Mouse (Mus musculus) MEL (cell line): ENCODE data around the gene Smg6. TPM values are rescaled to one million over a fixed set of nuclear protein-coding genes. Genes with fewer than 3 reads are reported as not detected.

ENCODE experiments used
- DNase-seq: peaks from one replicate; pipeline ENCODE4 v3.0.0; 2011; ENCODE audit warnings: low read depth, low spot score
- H3K27ac ChIP-seq: 2 replicates; pipeline ENCODE4 v1.5.1; 2012; ENCODE audit warnings: low read depth, mild to moderate bottlenecking, control low read depth, low read length, moderate library complexity; ENCODE audit not compliant: control insufficient read depth
- H3K27me3 ChIP-seq, 2 experiments: fragments of 150-350 bp in 1 of 2; sonication (generic) in 1 of 2; 2 replicates each; pipeline ENCODE4 v1.6.1; 2012; ENCODE audit warnings: low read length in 2 of 2, mild to moderate bottlenecking in 2 of 2, improper control_type of control experiment in 1 of 2, moderate library complexity in 1 of 2; ENCODE audit not compliant: insufficient read depth in 2 of 2, control insufficient read depth in 1 of 2
- H3K36me3 ChIP-seq, 2 experiments: 2 replicates each; pipeline ENCODE4 v1.6.1; 2012 to 2014; ENCODE audit warnings: low read length in 2 of 2, improper control_type of control experiment in 1 of 2, inconsistent platforms in 1 of 2, mild to moderate bottlenecking in 1 of 2; ENCODE audit not compliant: insufficient read depth in 2 of 2, control insufficient read depth in 1 of 2
- H3K4me1 ChIP-seq, 2 experiments: fragments of 150-350 bp in 1 of 2; sonication (generic) in 1 of 2; 2 replicates each; pipeline ENCODE4 v1.6.1; 2012; ENCODE audit warnings: low read length in 2 of 2, improper control_type of control experiment in 1 of 2, mild to moderate bottlenecking in 1 of 2; ENCODE audit not compliant: insufficient read depth in 2 of 2, control insufficient read depth in 1 of 2
- H3K4me3 ChIP-seq, 2 experiments: fragments of 150-350 bp in 1 of 2; sonication (generic) in 1 of 2; 2 replicates each; pipeline ENCODE4 v1.5.1; 2012; ENCODE audit warnings: low read depth in 2 of 2, low read length in 2 of 2, mild to moderate bottlenecking in 2 of 2, moderate library complexity in 2 of 2, control low read depth in 1 of 2, improper control_type of control experiment in 1 of 2; ENCODE audit not compliant: control insufficient read depth in 1 of 2, insufficient read depth in 1 of 2
- H3K79me2 ChIP-seq: 2 replicates; pipeline ENCODE4 v1.6.1; 2012; ENCODE audit warnings: mild to moderate bottlenecking, low read length, moderate library complexity; ENCODE audit not compliant: control insufficient read depth, poor library complexity, insufficient read depth
- H3K9ac ChIP-seq: 2 replicates; pipeline ENCODE4 v1.6.1; 2012; ENCODE audit warnings: low read depth, mild to moderate bottlenecking, control low read depth, low read length, moderate library complexity; ENCODE audit not compliant: control insufficient read depth, poor library complexity, severe bottlenecking
- H3K9me3 ChIP-seq: fragments of 150-350 bp; sonication (generic); replicated peaks from 2 replicates; pipeline ENCODE4 v1.6.1; 2012; ENCODE audit warnings: mild to moderate bottlenecking, low read length, improper control_type of control experiment, moderate library complexity; ENCODE audit not compliant: insufficient read depth
- CTCF ChIP-seq, 3 experiments: IDR thresholded peaks in 2 of 3; conservative IDR thresholded peaks in 1 of 3; 2 replicates each; pipeline ENCODE4 v1.5.1; 2011 to 2012; ENCODE audit warnings: low read length in 3 of 3, low read depth in 2 of 3, mild to moderate bottlenecking in 2 of 3, improper control_type of control experiment in 1 of 3, inconsistent platforms in 1 of 3, mixed read lengths in 1 of 3, moderate library complexity in 1 of 3; ENCODE audit not compliant: control insufficient read depth in 1 of 3, insufficient read depth in 1 of 3, poor library complexity in 1 of 3, severe bottlenecking in 1 of 3
- E2F4 ChIP-seq: IDR thresholded peaks from 2 replicates; pipeline ENCODE4 v1.6.1; 2011; ENCODE audit warnings: low read depth, low read length, improper control_type of control experiment, borderline replicate concordance
- EP300 ChIP-seq, 2 experiments: IDR thresholded peaks; 2 replicates each; pipeline ENCODE4 v1.6.1; 2011; ENCODE audit warnings: improper control_type of control experiment in 2 of 2, low read length in 2 of 2, low read depth in 1 of 2, mild to moderate bottlenecking in 1 of 2
- GATA1 ChIP-seq: IDR thresholded peaks from 2 replicates; pipeline ENCODE4 v1.6.1; 2011; ENCODE audit warnings: low read depth, low read length, improper control_type of control experiment
- KAT2A ChIP-seq: conservative IDR thresholded peaks from 2 replicates; pipeline ENCODE4 v1.6.1; 2012; ENCODE audit warnings: low read depth, low read length, improper control_type of control experiment, inconsistent platforms
- MXI1 ChIP-seq: IDR thresholded peaks from 2 replicates; pipeline ENCODE4 v1.6.1; 2011; ENCODE audit warnings: mild to moderate bottlenecking, low read depth, low read length, improper control_type of control experiment
- NRF1 ChIP-seq: IDR thresholded peaks from 2 replicates; pipeline ENCODE4 v1.6.1; 2014; ENCODE audit warnings: low read depth, mild to moderate bottlenecking, inconsistent platforms, low read length, improper control_type of control experiment, moderate library complexity; ENCODE audit not compliant: poor library complexity, insufficient read depth, severe bottlenecking
- RCOR1 ChIP-seq: IDR thresholded peaks from 2 replicates; pipeline ENCODE4 v1.6.1; 2012; ENCODE audit warnings: low read depth, mild to moderate bottlenecking, inconsistent platforms, low read length, improper control_type of control experiment
- TBP ChIP-seq: IDR thresholded peaks from 2 replicates; pipeline ENCODE4 v1.8.0; 2011; ENCODE audit warnings: low read depth, low read length, improper control_type of control experiment
- USF2 ChIP-seq, 2 experiments: IDR thresholded peaks; 2 replicates each; pipeline ENCODE4 v1.6.1; 2011 to 2012; ENCODE audit warnings: improper control_type of control experiment in 2 of 2, low read length in 2 of 2, borderline replicate concordance in 1 of 2, inconsistent platforms in 1 of 2, low read depth in 1 of 2, mild to moderate bottlenecking in 1 of 2; ENCODE audit not compliant: insufficient read depth in 1 of 2
- ZNF384 ChIP-seq: IDR thresholded peaks from 2 replicates; pipeline ENCODE4 v1.6.1; 2012; ENCODE audit warnings: low read depth, mild to moderate bottlenecking, inconsistent platforms, low read length, improper control_type of control experiment
- polyA plus RNA-seq, 2 experiments: library from polyadenylated mRNA; stranded (reverse) in 1 of 2; unstranded in 1 of 2; fragments of >175 nt in 1 of 2; fragments of >200 nt in 1 of 2; gene quantifications; 2 replicates each; pipeline versions ENCODE4 v1.2.1 to v1.2.4; 2012; ENCODE audit warnings: low replicate concordance in 2 of 2, low read depth in 1 of 2; ENCODE audit not compliant: insufficient read length in 2 of 2, insufficient read depth in 1 of 2, missing spikeins in 1 of 2
- total RNA-seq: library from RNA; depleted of rRNA; stranded (reverse); fragments of 300-350 nt; gene quantifications from 2 replicates; pipeline ENCODE4 v1.2.3, GENCODE M21; 2012

The Smg6 gene
- total and polyA plus RNA-seq, 3 experiments: 11.6 to 19.0 TPM; not detected in 1

DNA sequence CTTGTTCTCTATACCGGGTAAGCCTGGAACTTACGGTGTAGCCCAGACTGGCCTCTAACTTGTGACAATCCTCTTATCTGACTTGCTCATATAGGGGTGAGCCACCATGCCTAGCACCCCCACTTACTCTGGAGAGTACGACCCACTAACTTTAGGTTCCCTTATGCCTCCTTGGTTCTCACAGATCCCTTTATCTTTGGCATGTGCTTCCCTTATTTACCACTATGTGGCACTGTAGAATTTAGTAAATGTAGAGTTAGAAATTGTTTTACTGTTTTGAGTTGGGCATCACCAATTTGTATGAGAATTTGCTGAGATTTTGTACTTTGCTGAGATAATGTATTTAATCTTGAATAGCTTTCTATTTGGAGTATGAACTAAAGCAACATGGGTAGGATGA is 20.7 kb downstream of the Smg6 start (continued):
- TF ChIP-seq USF2 (IDR thresholded peaks at IDR 0.05; ENCODE audit: borderline replicate concordance in 1 of 2, insufficient read depth in 1 of 2, low read depth in 1 of 2, low read length in 2 of 2): no peak

DNA sequence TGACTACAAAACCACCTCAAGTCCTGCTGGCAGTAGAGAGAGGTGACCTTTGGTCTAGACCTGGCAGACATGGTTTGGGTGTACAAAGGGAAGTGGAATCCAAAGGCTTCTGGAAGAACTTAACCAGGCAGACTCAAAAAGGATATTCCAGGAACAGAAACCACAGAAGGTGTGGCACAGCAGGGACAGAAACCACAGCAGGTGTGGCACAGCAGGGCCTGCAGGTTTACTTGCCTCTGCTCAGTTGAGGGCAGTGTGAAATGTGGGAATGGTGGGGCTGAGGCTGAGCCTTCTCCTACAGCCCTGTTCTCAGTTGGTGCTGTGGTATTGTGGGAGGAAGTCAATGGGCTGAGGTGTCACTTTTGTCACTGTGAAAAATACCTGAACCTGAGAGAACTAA is 29.3 kb downstream of the Smg6 start:
- Histone ChIP-seq H3K79me2 (no peaks in the 10 kb centered on the region), H3K4me1 (no peaks in the 10 kb centered on the region; a peak in 1 of 4 replicates)
- DNase-seq: no peak

DNA sequence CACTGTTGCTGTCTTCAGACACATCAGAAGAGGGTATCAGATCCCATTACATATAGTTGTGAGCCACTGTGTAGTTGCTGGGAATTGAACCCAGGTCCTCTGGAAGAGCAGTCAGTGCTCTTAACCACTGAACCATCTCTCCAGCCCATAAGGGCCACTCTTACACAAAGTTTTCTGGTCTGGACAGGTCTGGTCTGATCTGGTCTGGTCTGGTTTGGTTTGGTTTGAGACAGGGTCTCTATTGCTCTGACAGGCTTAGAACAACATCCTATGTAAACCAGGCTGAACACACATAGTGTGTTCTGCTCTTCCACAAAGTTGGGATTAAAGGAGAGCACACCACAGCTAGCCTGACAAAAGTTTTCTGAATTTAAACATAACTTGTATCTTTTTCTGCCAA is 30.4 kb downstream of the Smg6 start:
- Histone ChIP-seq H3K27ac (no peak overlapping the region), H3K4me1 (no peaks in the 10 kb centered on the region; a peak in 1 of 4 replicates), H3K4me3 (no peak overlapping the region), H3K27me3 (no peaks in the 10 kb centered on the region), H3K36me3 (peaks cover 0 to 6% of the 10 kb centered on the region in 2 experiments; a peak in 2 of 4 replicates), H3K79me2 (no peaks in the 10 kb centered on the region), H3K9me3 (no peaks in the 10 kb centered on the region), H3K9ac (no peak overlapping the region)
- TF ChIP-seq KAT2A: no peak
- DNase-seq: no peak

More for the DNA sequence above, 29.3 kb downstream of the Smg6 start:
- TF ChIP-seq ZNF384 (no peak), EP300 (IDR thresholded peaks at IDR 0.05; ENCODE audit: low read depth in 1 of 2, low read length in 2 of 2) (no peak), GATA1 (no peak), TBP (no peak), MXI1 (no peak), CTCF (IDR thresholded peaks at IDR 0.05 in 2 of 3, conservative IDR thresholded peaks at IDR 0.05 in 1 of 3; ENCODE audit: control insufficient read depth in 1 of 3, insufficient read depth in 1 of 3, low read depth in 2 of 3, low read length in 3 of 3, poor library complexity in 1 of 3, severe bottlenecking in 1 of 3) (no peak), NRF1 (no peak), E2F4 (no peak)
- TF ChIP-seq, all 39 proteins: peak for 0
- no peak overlapping the region for H3K27ac ChIP-seq
- H3K4me3 ChIP-seq: no peak overlapping the region
- H3K27me3 ChIP-seq: no peaks in the 10 kb centered on the region
- no peak overlapping the region for H3K9ac ChIP-seq
- peaks cover 0 to 7% of the 10 kb centered on the region in 2 experiments; a peak in 2 of 4 replicates for H3K36me3 ChIP-seq
- H3K9me3 ChIP-seq: no peaks in the 10 kb centered on the region

DNA sequence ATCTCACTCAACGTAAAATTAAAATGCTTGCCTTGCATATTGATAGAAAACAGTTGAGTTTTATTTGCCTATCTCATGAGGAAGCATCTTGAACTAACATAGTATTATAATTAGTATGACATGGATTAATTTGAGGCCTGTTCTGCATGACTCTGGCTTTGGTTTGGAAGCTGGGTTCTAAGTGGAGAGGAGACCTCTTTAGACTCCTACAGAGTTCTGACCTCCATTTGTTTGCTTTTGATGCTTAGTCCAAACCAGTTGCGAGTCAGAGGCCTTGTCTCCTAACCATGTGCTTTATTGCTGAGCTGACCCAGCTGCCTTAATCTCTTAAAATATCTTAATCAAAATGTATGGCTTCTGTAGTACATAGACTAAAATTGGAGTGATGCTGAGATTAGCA is 32.0 kb downstream of the Smg6 start:
- Histone ChIP-seq H3K27me3 (no peaks in the 10 kb centered on the region), H3K79me2 (no peaks in the 10 kb centered on the region), H3K27ac (no peak overlapping the region), H3K9me3 (no peaks in the 10 kb centered on the region), H3K4me3 (no peak overlapping the region), H3K9ac (no peak overlapping the region), H3K4me1 (no peaks in the 10 kb centered on the region; a peak in 1 of 4 replicates), H3K36me3 (peaks cover 0 to 6% of the 10 kb centered on the region in 2 experiments; a peak in 2 of 4 replicates)
- no peak for DNase-seq
- no peak for TF ChIP-seq RCOR1
